Mouse (Mus musculus): ENCODE data around the gene Tspoap1. TPM values are rescaled to one million over a fixed set of nuclear protein-coding genes. Genes with fewer than 3 reads are reported as not detected.
A peak's percentile ranks its signal among the peaks of the same experiment; 100 is the strongest.

The Tspoap1 gene
- total RNA-seq (2021) = 1 to 10 TPM; 1.8 to 4.2 TPM
- long read RNA-seq, experiment 1, partial matches to known transcripts = 0 of 1 reads
- long read RNA-seq, experiment 1, other reads (novel, unspliced or antisense) = 1 of 1 reads
- long read RNA-seq, experiment 2, partial matches to known transcripts = 1 of 2 reads
- long read RNA-seq, experiment 2, other reads (novel, unspliced or antisense) = 1 of 2 reads

DNA sequence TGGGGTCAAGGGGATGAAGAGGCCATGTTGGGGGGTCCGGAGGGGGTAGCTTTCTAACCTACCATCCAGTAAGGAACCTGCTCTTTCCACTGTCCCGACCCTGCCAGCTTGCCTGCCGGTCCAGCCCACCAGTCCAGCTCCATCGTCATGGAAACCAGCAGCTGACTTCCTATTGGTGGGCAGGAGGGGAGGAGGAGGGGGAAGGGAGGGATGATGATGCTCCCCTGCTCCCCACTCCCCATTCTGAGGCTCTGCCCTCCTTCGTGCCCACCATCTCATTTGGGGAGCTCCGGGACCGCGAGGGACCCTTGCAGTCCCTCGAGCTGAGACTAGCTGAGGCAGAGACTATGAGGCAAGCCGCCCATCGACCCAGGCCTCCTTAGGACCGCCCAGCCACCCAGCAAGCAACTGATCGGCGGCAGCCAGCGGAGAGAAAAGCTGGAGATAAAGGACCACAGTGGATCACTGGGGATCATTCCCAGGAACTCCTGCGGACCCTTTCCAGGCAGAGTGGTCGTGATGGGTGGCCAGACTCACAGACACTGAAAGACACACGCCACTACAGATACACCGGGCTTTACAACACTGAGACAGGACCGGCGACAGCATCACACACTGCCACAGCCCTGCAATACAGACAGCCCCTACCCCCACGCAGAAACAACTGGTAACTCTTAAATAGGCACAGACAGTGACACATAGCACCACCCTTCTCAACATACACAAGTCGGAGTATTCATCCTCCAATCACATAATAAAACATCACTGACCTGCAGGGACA, at the start of gene Tspoap1:
TSS of gene Tspoap1 (plus strand) at position 241 of the 781 bp plus-strand sequence.
- DNase-seq = no peak

DNA sequence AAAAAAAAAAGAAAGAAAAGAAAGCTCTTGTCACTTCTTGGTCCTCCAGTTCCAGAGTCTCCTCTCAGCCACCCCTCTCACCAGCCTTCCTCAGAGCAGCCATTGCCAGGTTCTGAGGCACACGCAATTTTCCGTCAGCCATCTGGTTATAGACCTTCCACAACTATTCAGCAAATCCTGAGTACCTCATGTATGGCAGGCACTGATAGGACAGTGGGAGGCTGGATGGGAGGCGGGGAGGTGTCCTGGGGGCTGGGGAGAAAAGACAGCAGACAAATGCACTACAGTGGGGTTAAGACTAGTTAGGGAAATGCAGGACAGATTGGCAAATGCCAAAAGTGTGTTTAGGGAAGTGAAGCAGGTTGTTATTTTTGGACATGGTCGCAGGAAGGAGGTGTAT, 48.2 kb upstream of the Tspoap1 start:
- DNase-seq = no peak

DNA sequence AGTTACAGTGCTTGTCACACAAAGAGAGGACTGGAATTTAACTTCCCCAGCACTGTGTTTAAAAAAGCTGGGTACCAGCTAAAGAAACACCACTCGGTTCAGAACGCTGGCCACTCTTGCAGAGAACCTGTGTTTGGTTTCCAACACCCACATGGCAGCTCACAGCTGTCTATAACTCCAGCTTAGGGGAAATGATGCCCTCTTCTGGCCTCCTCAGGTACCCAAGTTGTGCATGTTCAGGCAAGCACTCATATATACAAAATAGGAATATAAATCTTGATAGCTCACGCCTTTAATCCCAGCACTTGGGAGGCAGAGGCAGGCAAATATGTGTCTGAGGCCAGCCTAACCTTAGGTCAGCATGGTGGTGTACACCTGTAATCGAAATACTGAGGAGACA, 44.3 kb upstream of the Tspoap1 start:
- DNase-seq = no peak

DNA sequence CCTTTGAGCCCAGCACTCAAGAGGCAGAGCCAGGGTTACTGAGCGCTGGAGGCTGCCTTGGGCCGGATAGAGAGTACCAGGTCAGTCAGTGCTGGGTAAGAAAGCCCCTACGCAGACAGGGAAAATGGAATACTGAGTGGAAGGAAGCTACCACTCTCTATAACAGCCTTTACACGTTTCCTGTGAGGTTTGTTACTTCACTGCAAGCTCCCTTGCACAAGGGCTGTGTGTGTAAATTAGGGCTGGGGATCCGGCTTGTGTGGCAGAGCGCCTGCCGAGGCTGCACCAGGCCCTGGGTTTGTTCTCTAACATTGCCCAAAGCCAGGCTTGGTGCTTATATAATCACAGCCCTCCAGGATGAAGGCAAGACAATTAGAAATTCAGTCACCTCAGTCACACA, 40.8 kb upstream of the Tspoap1 start:
- DNase-seq = no peak

DNA sequence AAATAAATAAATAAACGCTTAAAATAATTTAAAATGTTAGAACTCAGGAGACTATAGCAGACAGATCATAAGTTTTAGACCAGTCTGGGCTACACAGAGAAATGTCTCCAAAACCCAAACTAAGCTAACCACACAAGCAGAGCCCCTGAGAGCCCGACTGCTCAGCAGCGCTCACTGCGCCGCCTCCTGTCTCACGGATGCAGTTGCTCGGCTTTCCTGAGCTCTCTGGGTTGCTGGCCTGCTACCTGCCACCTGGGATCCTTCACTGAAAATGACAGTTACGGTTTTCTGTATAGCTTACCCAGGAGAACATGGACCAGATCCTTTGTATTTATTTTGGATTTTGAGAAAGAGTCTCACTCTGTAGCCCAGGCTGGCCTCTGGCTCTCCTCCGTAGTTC, 40.0 kb upstream of the Tspoap1 start:
- DNase-seq = no peak

DNA sequence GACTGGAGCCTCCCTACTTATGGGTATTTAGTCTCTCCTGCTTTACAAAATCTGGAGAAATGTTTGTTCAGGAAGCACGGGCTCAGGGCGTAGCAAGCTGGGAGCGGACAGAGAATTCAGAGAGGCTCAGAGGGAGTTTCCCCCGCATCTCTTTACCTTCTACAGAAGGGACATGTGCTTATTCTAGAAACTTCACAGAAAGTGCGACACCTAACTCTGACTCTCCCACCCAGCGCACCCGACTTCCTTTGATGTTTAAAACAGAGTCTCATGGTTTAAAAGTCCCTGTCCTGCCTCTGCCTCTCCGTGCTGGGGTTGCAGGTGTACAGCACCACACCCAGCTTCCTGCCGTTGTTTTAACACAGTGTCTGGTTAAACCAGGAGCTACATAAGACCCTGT, 39.5 kb upstream of the Tspoap1 start:
- no peak for DNase-seq

DNA sequence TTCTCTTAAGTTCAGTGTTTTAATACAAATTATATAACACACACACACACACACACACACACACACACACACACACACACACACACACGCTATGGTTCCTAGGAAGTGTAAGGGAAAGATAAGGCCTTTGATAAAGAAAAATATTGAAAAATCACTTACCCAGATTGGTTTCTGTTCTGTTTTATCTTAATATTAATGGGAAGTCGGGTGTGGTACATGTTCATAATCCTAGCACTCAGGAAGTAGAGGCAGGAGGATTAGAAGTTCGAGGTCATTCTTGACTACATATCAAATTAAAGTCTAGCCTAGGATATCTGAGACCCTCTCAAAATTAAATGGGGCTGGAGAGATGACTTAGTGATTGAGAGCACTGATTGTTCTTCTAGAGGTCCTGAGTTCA, 38.2 kb upstream of the Tspoap1 start:
- no peak for DNase-seq

DNA sequence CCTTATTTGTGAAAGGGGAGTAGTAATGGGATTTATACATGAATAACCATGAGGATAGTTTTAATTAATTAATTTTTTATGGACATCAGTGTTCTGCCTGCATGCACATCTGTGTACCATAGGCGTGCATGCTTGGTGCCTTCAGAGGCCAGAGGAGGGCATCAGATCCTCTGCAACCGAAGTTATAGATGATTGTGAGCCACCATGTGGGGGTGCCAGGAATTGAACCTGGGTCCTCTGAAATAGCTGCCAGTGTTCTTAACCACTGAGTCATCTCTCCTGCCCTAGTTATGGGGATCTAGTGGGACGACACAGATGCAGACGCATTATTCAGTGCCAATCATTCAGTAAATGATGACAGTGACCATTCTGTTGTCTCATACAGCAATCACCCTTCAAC, 37.5 kb upstream of the Tspoap1 start:
- DNase-seq = no peak

DNA sequence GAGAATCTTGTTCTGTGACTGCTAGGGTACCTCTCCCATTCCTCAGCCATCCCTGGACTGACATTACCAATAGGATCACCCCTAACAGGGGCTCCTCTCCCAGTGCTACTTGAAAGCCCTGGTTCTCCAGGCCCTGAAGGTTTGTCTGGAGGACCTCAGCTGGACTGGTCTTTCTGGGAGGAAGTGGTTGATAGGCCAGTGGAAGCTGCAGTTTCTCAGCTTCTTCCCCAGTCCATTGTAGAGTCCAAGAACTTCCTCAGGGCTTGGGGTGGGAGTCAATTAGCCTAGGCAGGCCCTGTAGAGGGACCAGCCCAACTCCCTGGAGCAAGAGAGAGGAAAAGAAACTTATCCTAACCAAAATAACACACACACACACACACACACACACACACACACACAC, 34.8 kb upstream of the Tspoap1 start:
- DNase-seq = no peak

DNA sequence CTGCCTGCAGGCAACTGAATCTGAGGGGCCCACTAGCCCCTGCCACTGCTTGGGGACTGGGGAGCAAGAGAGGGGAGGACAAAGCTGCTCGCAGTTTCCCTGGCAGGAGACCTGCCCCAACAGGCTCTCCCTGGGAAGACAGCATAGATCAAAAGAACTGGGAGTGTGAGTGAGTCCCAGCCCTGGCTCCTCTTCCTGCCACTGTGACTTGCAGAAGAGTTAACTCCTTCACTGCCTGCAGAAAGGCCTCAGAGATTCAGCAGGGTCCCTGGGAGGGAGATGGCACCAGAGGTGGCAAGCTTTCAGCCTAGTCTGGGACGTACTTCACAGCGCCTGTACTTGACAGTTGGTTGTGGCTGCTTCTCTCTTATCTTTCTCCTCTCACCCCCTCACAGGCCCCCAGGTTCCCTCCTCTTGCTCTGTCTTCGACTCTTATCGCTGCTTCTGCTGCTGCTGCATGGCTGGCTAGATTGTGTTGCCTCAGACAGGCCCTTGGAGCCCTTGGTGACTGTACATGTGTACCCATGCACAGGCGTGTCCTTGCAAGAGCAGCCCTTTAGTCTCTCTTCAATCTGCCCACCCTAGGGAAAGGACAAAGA, 34.3 kb upstream of the Tspoap1 start:
- DNase-seq = peak; percentile 25

DNA sequence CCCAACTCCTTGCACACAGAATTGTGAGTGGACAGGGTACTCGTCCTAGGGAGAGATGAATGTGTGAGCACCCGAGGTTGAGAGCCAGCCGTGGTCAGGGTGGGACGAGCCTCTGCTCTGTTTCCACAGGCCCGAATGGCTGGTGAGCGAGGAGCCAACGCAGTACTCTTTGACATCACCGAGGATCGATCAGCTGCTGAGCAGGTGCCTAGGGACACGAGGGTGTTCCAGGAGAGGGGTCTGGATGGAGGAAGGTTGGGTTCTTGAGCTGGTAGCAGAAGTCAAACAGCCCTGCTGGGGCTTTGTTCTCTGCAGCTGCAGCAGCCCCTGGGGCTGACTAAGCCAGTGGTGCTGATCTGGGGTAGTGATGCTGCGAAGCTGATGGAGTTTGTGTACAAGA, 33.3 kb upstream of the Tspoap1 start:
- DNase-seq = no peak

DNA sequence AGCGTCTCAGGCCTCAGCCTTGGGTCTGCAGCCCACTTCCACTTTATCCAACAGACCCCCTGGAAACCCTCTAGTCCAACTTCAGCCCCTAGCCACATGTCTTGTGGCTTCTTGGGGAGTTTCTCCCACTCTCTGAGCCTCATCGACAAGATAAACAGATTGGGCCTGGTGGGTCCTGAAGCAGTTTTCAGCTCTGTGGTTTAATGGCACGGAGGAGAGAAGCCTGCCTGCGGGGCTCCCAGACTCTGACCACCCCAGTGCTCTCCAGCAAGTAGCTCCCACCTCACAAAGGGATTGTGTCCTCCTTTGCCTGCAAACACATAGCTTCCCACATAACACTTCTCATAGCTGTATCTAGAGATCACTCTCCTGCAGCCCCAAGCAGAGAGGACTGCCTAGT, 32.9 kb upstream of the Tspoap1 start:
- no peak for DNase-seq

DNA sequence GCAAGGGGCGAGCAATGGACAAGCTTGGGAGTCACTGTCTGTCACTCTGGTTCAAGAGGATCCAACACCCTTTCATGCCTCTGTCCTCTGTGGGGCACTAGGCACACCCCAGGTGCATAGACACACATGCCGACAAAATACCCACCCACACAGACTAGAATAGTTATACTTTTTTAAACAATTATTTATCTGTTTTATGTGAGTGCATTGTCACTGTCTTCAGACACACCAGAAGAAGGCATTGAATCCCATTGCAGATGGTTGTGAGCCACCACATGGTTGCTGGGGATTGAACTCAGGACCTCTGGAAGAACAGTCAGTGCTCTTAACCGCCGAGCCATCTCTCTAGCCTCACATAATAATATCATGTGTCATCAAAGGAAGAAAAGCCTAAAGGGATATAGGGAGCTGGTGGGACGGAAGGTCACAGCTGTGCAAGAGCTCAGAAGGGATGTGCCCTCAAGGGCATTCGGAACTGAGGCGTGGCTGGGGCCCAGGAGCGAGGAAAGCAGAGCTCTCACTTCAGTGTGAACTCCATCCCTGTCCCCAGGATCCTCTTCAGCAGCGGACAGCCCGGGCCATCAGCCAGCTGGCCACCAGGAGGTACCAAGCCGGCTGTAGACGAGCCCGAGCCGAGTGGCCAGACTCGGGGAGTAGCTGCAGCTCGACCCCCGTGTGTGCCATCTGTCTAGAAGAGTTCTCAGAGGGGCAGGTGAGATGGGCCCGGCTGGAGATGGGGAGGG, 31.3 kb upstream of the Tspoap1 start:
- no peak for DNase-seq

DNA sequence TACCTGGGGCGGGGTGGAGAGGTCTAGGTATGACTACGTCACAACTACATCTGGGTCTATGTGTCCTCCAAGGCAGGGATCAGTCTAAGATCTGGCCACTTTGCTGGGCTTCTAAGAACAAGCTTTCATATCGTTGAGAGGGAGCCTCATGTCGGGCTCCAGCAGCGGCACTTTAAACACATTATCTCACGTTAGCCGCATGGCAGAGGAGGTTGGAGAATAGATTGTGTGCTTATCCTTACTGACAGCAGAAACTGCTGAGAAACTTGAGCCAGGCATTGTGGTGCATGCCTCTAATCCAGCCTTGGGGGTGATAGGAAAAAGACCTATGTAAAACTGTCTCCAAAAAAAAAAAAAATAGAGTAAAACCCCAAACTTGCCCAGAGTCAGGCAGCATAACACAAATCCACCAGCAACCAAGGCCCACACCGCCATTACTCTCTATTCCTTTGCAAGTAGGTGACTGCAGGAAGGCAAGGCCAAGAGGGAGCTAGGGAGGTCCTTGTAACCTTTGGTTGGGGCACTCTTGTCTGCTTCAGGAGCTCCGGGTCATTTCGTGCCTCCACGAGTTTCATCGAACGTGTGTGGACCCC, 30.7 kb upstream of the Tspoap1 start:
- no peak for DNase-seq

DNA sequence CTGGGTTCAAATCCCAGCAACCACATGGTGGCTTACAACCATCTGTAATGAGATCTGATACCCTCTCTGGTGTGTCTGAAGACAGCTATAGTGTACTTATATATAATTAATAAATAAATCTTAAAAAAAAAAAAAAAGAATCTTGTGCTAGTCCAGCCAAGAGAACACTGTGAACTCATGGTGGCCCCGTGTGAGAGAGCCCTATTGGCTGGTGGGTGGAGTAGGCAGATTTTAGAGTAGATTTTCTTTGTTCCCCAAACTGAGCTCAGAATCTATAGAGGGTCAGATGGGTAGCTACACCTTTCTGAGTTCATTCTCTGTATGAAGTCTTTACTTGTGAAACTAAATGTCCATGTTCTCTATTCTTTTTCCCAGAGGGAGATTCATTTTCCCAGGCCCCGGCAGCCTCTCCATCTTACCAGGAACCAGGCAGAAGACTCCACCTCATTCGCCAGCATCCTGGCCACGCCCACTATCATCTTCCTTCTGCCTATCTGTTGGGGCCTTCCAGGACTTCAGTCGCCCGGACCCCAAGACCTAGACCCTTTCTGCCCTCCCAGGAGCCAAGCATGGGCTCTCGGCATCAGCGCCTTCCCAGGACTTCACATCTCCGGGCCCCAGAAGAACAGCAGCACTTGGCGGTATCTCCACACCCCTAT, 29.6 kb upstream of the Tspoap1 start:
- no peak for DNase-seq

DNA sequence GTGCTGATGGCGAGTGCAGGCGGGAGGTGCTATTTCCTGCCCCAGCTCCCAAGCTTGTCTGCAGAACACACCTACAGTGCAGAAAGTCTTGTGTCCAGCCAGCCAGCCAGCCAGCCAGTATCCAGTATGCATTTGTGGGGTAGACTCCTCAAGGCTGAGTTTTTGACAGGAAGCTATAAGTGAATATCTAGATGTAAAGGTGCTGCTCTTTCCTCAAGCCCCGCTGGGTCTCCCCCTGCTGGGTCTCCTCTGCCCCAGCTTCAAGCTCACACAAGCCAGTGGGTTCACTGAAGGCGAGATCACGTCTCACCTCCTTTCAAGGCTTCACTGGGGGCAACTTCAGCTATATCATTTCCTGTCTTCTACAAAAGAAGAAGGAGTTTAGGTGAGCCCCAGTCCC, 26.0 kb upstream of the Tspoap1 start:
- DNase-seq = no peak

DNA sequence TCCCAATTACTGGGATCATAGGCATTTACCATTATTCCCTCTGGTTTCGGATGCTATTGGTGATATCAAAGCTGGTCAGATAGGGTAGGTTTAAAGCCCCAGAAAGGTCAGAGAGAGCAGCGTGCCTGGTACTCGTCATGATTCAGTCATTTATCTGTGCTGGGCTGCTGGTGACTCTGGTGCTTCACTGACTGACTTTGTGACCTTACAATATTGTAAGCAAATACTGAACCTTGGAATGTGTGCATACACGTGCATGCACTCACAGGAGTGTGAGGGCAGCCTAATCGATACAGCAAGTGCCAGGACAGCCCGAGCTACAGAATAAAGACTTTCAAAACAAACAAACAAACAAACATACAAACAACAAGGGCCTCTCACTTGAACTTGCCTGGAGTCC, 24.6 kb upstream of the Tspoap1 start:
- DNase-seq = no peak

DNA sequence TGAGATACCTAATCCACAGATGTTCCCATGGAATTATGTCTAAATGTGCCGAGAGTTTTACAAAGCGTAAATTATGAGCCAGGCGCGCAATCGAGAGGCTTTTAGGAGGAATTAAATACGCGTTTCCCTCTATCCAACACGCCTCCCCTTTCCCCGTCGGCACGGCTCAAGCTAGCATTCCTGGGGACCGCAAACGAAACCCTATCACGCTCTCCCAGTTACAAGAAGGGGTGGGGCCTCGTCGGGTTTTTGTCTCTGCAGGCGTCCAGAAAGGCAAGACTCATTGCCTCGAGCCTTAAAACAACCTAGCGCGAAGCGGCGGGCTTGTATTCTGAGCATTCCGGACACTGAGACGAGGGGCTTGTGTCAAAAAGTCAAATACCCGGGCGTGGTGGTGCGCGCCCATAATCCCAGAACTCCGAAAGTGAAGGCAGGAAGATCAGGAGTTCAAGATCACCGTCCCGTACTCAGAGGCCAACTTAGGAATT, 23.6 kb upstream of the Tspoap1 start:
- DNase-seq = peak; percentile 71

DNA sequence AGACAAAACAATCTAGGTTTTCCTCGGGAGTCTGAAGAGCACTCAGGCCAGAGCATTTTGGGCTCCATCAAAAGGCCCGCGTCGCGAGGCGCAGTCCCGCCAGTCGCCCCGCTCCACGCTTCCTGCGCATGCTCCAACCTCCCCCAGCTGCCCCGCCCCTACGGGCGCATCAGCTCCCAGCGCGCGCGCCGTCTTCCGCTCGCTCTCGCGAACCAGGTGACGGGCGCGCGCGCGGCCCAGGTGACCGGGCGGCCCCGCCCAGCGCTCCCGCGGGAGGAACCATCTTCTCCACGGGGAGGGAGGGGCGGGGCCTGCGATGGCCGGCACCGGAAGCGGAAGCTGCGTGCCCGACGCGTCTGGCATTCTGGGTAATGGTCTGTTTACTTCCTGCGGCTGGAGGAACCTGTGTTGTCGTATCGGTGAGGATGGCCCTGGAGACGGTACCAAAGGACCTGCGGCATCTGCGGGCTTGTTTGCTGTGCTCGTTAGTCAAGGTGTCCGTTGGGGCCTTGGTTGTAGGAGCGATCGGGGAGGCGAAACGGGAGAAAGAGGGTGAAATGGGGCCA, 23.1 kb upstream of the Tspoap1 start, which contains the start of gene Supt4a:
TSS of gene Supt4a (plus strand) at position 378 of the 566 bp plus-strand sequence.
- DNase-seq = peak; percentile 98

DNA sequence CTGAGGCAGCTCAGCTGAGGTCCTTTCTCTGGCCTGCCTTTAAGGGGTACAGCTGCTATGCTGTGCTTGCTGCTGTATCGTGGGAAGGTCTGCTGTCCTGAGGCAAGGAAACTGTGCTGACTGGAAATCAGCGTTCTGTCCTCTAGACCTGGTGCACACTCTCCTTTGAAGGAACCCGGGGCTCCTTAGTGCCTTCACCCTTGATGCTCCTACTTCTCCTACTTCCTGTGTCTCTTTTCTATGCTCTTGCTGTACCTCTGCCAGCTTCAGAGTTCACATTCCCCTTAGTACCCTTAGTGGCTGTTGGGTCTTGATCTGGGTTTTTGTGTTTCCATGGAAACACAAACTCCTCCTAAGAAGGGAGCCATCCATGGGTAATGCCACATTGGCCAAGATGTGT, 16.6 kb upstream of the Tspoap1 start:
- DNase-seq = no peak

DNA sequence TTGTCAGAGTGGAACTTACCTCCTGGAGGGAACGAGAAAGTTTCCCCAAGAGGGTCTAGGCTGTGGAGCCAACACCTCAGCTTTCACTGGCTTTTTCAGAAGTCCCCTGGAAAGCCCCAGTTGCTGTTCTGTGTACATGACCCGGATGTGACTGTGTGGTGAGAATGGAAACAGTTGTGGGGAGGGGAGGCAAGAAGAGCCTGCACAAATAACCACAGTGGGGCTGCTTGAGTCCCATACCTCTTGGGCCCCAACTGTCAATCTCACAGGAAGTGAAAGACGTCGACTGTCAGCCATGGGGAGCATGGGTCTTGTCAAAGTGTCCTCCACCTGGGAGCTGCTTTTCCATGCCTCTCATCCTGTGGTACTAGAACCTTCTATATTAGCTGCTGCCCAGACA, 15.4 kb upstream of the Tspoap1 start:
- no peak for DNase-seq
